Mouse (Mus musculus) cerebellum, adult 9-11 months (tissue): ENCODE results near the gene Araf.

ENCODE experiments used
- DNase-seq: peaks from one replicate; pipeline ENCODE4 v3.0.0; 2022

The Araf gene

DNA sequence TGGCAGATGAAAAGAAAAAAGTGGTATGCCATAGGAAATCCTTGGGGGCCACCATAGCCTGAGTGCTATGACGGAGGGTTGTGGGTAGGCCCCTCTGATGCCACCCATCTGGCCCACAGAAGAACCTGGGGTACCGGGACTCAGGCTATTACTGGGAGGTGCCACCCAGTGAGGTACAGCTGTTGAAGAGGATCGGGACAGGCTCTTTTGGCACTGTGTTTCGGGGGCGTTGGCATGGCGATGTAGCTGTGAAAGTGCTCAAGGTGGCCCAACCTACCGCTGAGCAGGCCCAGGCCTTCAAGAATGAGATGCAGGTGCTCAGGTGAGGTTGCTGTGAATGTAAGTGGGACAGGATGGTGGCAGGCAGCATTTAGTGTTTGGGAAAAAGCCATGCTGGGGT, 56.2 kb downstream of the Araf start:
- no peak for DNase-seq

DNA sequence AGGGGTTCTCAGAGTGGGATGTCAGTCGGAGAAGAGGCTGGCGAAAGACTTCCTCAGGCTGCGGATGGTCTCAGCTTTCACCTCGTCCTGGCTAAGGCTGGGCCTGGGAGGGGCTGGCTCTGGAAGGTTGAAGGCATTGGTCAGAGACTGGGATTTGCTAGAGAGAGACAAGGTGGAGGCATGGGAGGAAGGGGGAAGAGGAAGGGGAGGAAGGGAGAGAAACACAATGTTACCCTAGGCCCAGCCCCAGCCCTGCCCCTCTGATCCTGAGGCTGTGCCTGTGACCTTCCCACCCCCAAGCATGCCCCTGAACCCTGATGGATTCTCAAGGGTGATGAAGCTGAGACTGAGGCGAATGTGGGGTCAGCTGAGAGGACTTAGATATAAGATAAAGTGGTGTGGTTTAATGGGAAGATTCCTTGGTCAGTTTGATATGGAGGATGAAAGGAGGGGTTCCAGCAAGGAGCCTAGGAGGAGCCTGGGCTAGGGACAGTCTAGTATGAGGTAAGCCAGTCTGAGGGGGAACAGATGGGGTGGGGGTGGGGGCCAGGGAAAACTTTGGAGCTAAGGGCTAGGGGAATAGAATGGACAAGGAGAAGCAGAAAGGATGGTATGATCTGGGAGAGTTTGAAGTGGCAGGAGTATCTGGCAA, 64.0 kb downstream of the Araf start:
- DNase-seq = no peak

DNA sequence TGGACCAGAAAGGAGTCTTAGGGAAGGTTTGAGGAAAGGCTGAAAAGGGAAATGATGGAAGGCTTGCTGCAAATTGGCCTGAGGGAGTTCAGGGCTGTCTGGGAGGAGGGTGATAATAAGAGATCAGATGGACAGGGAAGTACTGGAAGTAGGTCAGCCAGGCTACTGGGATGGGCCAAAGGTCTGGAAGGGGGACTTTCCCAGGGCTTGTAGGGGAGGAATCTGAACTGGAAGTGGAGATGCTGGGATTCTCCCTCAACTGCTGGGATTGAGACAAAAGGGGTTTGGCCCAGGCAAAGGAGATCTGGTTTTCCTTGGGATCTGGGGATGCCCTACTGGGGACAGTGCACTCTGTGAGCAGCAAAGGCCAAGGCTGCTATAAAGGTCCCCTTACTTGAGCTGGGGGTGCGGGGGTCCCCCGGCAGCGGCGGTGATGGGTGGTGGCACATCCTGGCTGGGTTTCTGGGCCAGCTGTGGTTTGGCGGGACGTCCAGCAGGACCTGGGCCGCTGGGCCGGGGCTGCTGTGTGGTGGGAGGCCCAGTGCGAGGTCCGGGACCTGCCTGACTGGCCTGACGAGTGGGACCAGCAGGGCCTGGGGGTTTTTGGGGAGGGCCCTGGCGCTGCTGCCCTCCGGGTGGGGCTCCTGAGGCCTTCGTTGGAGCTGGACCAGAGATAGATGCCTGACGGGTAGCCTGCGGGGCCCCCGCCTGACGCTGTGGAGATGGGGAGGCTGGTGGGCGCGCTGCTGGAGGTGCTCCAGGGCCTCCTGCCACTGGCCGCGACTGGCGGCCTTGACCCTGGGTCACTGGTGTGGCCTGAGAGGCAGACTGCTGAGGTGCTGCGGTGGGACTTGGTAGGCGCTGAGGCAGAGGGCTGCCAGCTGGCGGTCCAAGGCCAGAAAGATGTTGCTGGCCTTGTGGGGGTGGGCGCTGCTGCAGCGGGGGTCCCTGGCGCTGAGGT, 64.8 kb downstream of the Araf start:
- DNase-seq = no peak

- no peak for DNase-seq
Observed at GRCm38 (mm10) chrX:20863161-20864101, 65.8 kb downstream of the Araf start.

DNA sequence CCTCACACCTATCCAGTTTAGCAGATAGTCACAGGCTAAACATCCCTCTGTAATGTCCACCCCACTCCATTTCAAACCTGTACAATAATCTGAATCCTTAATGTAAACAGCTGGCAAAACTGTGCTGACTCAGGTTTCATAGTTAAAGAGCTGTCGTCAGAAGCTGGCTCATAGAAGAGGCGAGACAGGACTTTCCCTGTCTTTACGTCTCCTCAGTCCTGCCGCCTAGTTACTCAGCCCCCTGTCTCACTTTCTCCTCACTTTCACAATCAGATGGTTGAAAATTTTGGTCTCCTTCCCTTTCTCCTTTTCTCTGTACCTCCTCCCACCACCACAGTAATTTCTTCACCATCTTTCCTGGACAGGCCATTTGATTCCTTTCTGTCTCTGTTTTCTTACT, 70.5 kb downstream of the Araf start:
- no peak for DNase-seq

DNA sequence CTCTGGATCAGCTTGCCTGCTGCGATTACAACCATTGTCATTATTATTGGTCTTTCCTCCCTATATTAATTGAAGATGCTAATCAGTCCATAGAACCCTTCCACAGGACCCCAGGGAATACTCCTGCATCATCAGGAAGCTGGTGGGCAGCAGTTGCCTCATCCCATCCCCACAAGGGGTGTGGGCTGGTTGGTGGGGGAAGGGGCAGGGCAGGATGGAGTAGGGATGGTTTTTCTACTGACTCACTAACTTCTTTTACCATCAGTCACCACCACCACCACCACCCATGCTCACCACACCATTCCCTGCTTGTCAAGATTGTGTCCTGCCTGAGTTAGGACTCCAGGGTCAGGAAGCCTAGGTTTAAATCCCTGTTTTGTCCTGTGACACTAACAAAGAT, 71.6 kb downstream of the Araf start:
- no peak for DNase-seq

- no peak for DNase-seq
Observed at GRCm38 (mm10) chrX:20869962-20870513, 72.4 kb downstream of the Araf start, which contains the start of gene Timp1. TSS of gene Timp1 (plus strand) at chrX:20870166.

- DNase-seq = no peak
Observed at GRCm38 (mm10) chrX:20872928-20873500, 75.4 kb downstream of the Araf start.

DNA sequence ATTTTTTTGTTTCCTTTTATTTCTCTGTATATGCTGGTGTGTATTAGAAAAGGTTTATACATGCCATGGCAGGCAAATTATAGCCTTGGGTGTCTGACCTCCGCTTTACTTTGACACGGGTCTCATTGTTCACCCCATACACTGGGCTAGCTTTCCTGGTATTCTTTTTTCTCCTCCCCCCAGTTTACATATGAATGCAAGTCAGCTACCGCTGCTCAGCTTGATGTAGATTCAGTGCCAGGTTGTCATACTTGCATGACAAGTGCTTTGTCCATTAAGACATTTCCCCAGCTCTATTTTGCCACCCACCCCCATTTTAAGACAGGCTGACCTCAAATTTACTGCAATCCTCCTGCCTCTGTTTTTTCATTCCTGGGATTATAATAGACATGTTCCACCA, 77.6 kb downstream of the Araf start:
- no peak for DNase-seq

GRCm38 (mm10) chrX:20910074-20910473, 112.5 kb downstream of the Araf start:
- DNase-seq = no peak
